Mouse (Mus musculus): ENCODE measurements around the gene Svop.

GRCm38 (mm10) chr5:114126008-114126407 lies 34.6 kb upstream of the Svop start:
- TF ChIP-seq TAL1 (IDR thresholded peaks at IDR 0.05; ENCODE audit: low read length), result no peak
- no peak for TF ChIP-seq GATA1 (IDR thresholded peaks at IDR 0.05; ENCODE audit: low read length)

All from erythroblast, embryonic 14.5 days (primary cell).